Mouse (Mus musculus) cortical plate, adult 2 months (tissue): ENCODE measurements around the gene Hoxa5.

Experiments
- CTCF ChIP-seq: fragments of 200-500 bp; IDR thresholded peaks from 2 replicates; pipeline ENCODE4 v1.5.1; 2011; ENCODE audit warnings: mild to moderate bottlenecking, control low read depth, low read length; ENCODE audit not compliant: insufficient read depth; ENCODE audit errors: extremely low read depth
- POLR2A ChIP-seq: fragments of 200-500 bp; IDR thresholded peaks from 2 replicates; pipeline ENCODE4 v1.6.1; 2011; ENCODE audit warnings: mild to moderate bottlenecking, low read length, control low read depth; ENCODE audit not compliant: insufficient read depth; ENCODE audit errors: extremely low read depth

DNA sequence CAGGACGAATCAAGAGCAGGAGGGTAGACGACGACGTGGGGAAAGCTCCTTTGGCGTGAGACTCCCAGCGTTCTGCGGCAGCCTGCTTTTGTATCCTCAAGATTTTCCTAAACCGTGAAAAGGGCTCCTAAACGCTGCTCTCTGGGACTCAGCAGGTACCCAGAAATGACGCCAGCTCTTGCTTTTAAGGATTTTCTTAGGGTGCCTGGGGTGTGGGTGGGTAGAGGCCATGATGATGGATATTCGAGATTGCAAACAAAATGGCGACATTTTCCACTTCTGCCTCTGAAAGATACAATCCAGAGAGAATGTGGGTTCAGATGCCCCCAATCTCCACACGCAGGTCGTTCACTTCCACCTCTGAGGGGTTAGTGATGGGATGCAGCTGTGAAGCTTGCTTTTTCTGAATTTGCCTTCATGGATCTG lies 36.6 kb downstream of the Hoxa5 start:
- TF ChIP-seq CTCF (no peak), POLR2A (no peak)
